Mouse (Mus musculus) MN1 (cell line): Measurements from ENCODE around the gene Nrros.
A peak's percentile ranks its signal among the peaks of the same experiment; 100 is the strongest.
"Not testable (repeated sequence)": the region's sequence is repeated elsewhere in the genome, so short reads cannot be mapped to it uniquely, and the experiment has no call there.

Source experiments
- DNase-seq: peaks from one replicate; pipeline ENCODE4 v3.0.0-alpha.2; 2016; ENCODE audit warnings: low spot score

Gene Nrros

GRCm38 (mm10) chr16:32114968-32115695 is 50.3 kb downstream of the Nrros start:
- peak; percentile 70 for DNase-seq

DNA sequence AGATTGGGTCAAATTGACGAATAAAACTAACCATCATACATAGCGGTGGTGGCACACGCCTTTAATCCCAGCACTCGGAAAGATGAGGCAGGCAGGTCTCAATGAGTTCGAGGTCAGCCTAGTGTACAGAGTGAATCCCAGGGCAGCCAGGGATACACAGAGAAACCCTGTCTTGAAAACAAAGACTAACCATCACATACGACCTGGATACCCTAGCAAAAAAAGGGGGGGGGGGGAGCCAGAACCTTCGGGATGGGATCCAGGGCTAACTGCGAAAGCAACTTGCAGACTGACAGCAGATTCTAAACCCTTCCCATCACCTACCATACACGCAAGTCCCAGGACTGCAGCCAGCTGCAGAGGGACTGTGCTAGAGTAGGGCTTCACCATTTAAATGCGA is 51.0 kb downstream of the Nrros start:
- DNase-seq: no peak

DNA sequence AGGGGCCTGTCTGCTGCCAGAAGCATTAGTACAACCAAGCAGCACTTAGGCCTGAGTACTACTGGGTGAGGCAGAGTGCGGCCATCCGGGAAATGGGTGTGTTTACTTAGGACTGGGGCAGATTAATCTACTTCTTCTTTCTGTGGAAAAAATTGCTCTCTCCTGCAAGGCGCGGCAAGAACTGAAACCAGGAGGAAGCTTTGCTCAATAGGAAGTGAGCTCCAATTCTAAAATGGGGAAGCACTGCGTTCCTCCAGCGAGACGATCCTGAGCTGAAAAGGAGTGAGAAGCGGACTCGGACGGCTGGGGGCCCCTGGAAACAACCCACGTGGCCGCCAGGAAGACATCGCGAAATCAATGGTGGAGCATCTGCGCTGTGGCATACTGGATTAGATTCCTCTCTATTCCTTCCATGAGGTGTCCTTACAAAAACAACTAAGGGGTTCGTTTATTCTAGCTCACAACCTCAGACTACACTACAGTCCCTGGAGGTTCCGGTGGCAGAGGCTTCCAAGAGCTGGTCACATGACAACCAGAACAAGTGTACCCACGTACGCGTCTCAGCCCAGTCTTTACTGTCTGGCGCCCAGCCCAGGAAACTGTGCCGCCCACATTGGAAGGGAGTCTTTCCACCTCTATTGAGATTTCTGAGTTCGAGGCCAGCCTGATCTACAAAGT is 51.7 kb downstream of the Nrros start:
- no peak for DNase-seq

DNA sequence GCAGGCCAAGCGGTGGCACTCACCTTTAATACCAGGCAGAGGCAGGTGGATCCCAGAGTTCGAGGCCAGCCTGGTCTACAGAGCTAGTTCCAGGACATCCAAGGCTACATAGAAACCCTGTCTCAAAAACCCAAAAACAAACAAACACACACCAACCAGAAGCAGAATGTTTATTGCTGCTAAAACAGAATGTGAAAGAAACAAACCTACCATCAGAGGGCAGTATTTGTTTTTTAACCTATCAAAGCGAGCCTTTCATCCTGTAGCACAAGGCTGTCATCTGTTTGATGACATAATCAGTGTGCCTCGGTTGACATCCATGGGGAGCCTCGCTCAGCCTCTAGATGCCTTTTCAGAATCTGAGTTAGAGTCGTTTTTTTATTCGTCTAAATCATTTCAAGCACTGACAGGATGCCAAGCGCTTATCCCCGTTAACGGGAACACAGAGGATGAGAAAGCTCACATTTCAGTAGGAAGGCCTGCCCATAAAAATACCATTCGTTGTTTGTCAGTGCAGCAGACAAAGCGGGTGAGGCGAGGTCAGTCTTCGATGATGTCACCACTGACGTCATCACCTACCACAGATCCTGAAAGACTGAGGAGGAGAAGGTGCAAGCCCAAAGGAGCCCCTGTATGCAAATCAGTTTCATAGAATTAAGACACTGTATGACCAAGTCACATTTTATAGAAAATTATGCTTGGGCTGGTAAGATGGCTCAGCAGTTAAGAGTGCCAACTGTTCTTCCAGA is 54.3 kb downstream of the Nrros start:
- DNase-seq: no peak

GRCm38 (mm10) chr16:32108578-32108977 is 56.8 kb downstream of the Nrros start:
- DNase-seq: no peak

DNA sequence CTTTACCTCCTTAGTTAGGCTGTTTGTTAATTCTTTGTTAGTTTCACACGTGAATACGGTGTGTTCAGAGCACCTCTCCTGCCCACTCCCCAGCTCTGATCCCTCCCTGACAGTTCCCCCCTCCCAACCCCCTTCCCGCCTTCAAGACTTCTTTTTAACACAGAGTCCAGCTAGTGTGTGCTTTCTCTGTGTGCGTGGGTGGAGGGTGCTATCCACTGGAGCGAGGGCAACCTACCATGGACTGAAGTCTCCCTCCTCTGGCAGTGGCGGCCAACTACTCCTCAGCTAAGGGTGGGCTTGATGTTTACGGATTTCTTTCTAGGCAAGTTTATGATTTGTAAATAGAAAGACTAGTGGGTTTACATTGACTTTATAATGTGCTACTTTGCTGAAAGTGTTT is 57.2 kb downstream of the Nrros start:
- no peak for DNase-seq

- no peak for DNase-seq
Measured at GRCm38 (mm10) chr16:32107342-32108045, 57.9 kb downstream of the Nrros start.

- no peak for DNase-seq
Measured at GRCm38 (mm10) chr16:32105698-32106097, 59.7 kb downstream of the Nrros start.

- no peak for DNase-seq
Measured at GRCm38 (mm10) chr16:32102295-32102694, 63.1 kb downstream of the Nrros start.

DNA sequence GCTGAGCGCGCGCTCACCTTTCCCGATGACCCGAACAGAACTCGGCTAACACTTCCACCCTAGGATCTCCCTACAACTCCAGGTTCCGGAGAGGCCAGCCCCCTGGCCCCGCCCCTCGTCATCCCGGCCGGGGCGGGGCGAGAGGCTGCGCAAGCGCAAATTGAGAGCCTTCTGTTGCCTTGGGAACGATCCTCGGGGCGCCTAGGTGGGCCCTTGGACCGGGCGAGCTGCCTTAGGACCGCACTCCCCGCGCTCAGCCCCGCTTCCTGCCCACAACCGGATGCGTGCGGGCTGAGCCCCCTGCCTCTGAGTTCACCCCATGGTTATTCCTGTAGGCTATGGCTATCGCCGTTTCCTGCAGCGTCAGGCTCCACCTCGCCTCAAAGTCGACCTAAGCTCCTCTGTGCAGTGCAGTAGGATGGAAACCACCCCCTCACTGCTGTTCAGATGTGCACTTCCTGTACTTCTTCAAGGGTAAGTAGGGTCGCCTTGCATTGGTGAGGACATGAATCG is 65.7 kb downstream of the Nrros start, which contains the start of the genes Pigx and Cep19:
TSS of gene Pigx (minus strand) at position 103 of the 513 bp plus-strand sequence.
TSS of gene Cep19 (plus strand) at position 163 of the 513 bp plus-strand sequence.
- peak; percentile 90 for DNase-seq

- no peak for DNase-seq
Measured at GRCm38 (mm10) chr16:32098897-32099637, 66.3 kb downstream of the Nrros start.

DNA sequence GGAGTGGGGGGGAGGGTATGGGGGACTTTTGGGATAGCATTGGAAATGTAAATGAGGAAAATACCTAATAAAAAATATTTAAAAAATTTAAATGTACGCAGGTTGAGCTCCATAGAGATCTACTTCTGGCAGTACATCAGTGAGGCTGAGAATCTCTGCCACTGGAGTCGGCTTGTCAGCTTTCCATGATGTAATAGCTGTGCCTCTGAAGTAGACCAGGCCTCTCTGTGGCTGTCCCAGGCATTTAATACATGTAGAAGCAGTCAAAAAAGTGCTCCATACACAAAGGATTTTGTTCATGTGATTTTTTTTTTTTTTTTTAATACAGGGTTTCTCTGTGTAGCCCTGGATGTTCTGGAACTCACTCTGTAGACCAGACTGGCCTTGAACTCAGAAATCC is 67.6 kb downstream of the Nrros start:
- DNase-seq: not testable (repeated sequence)
